Comparison of ENCODE assay signal across 16 mouse cellular contexts in the genomic region with DNA sequence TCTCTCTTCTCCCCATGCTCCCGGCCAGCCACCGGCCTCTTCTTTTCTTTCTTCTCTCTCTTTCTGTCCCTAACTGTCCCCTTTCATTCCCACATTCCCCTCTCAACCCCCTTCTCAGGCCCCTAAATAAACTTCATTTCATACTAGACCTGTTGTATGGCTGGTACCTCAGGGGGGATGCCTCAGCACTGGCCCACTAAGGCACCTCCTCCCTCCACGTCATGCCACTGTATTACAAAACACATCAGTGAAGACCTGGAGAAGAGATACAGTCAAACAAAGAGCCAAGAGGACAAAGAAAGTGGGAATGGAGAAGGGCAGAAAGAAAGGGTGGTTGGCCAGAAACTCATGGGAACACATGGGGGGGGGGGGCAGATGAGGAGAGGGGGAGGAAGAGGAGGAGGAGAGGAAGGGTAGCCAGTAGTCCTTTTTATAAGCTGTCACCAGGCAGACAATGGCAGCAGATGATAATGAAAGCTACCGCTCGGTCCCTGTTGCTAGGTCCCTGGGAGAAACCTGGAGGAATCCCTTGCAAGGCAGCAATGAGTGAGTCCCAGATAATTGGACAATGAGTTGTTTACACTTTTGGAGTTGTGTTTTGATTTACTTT.
DNase-seq lines count a peak whose midpoint lies in the region; ATAC-seq and TF ChIP-seq lines count a peak whose summit lies in the region.
"Had no signal": no experiment of that assay in that cellular context is flagged by ENCODE, and none has a peak within 500 bp of the region (broad histone marks: within the 10 kb centered on the region; RNA-seq: fewer than 3 reads in every experiment).

No protein-coding gene starts in this region.

- no peak for TF ChIP-seq POLR2A in kidney, adult 2 months (IDR thresholded peaks at IDR 0.05; ENCODE audit: low read depth, low read length)

- H3K4me1 ChIP-seq in kidney, adult 2 months (ENCODE audit: control insufficient read depth, insufficient read depth, low read length) = no peaks in the 10 kb centered on the region; the same call in 1 of the 2 replicates
- H3K4me1 ChIP-seq in forebrain, embryonic 13.5 days = peaks cover 4% of the 10 kb centered on the region; the same call in 1 of the 2 replicates
- H3K4me1 ChIP-seq in midbrain, embryonic 14.5 days (ENCODE audit: control insufficient read depth, insufficient read depth, low read length) = no peaks in the 10 kb centered on the region
- H3K4me1 ChIP-seq: hindbrain, embryonic 15.5 days; limb, embryonic 15.5 days; megakaryocyte, embryonic 14.5 days had no signal

- no peak for TF ChIP-seq CTCF in kidney, adult 2 months (conservative IDR thresholded peaks at IDR 0.05; ENCODE audit: insufficient read depth, insufficient read length, low read depth, low read length)

- H3K9ac ChIP-seq in forebrain, embryonic 13.5 days = no peak overlapping the region
- no peak overlapping the region for H3K9ac ChIP-seq in midbrain, embryonic 14.5 days (replicated peaks; ENCODE audit: low read length)
- H3K9ac ChIP-seq: hindbrain, embryonic 15.5 days; limb, embryonic 15.5 days had no signal

- no peak overlapping the region for H3K4me2 ChIP-seq in forebrain, embryonic 13.5 days
- H3K4me2 ChIP-seq in midbrain, embryonic 14.5 days (ENCODE audit: low read length) = no peak overlapping the region
- H3K4me2 ChIP-seq: hindbrain, embryonic 15.5 days; limb, embryonic 15.5 days had no signal

- no peak for DNase-seq in kidney, adult 2 months
- no peak for DNase-seq in kidney, postnatal 4 days
- peak; percentile 51 for DNase-seq in embryo, embryonic 10.5 days (ENCODE audit: low spot score)
- DNase-seq in midbrain, embryonic 14.5 days = peak; percentile 25
- DNase-seq in lung, postnatal 36 days = no peak
- DNase-seq in cerebellum, adult 18-20 months = no peak
- DNase-seq: cerebellum, adult 8-10 months; gastrocnemius, postnatal 36 days; lung, postnatal 10 days; thymus, postnatal 14 days had no signal

- WGBS in kidney, adult 2 months = 88% methylated on average over 5 of the region's 5 CpGs
- 23% methylated on average over 5 of the region's 5 CpGs for WGBS in forebrain, embryonic 13.5 days
- 12% methylated on average over 5 of the region's 5 CpGs for WGBS in midbrain, embryonic 14.5 days

- ATAC-seq in forebrain, embryonic 13.5 days = peak; percentile 38; the same call in 1 of the 2 replicates
- peak; percentile 34; the same call in 1 of the 2 replicates for ATAC-seq in midbrain, embryonic 14.5 days (ENCODE audit: low FRiP score, low TSS enrichment)

- H3K9me3 ChIP-seq in forebrain, embryonic 13.5 days (replicated peaks) = no peaks in the 10 kb centered on the region
- H3K9me3 ChIP-seq in midbrain, embryonic 14.5 days (ENCODE audit: control insufficient read depth, low read length) = no peaks in the 10 kb centered on the region
- H3K9me3 ChIP-seq: hindbrain, embryonic 15.5 days; limb, embryonic 15.5 days had no signal

- H3K36me3 ChIP-seq in kidney, adult 2 months (ENCODE audit: control insufficient read depth, insufficient read depth, low read length) = no peaks in the 10 kb centered on the region
- no peaks in the 10 kb centered on the region for H3K36me3 ChIP-seq in forebrain, embryonic 13.5 days (ENCODE audit: poor library complexity, severe bottlenecking)
- no peaks in the 10 kb centered on the region for H3K36me3 ChIP-seq in midbrain, embryonic 14.5 days (ENCODE audit: control insufficient read depth, insufficient read depth, low read length)
- H3K36me3 ChIP-seq: hindbrain, embryonic 15.5 days; limb, embryonic 15.5 days had no signal

- H3K27me3 ChIP-seq in kidney, adult 2 months (replicated peaks; ENCODE audit: control insufficient read depth, insufficient read depth, low read length) = no peaks in the 10 kb centered on the region
- no peaks in the 10 kb centered on the region for H3K27me3 ChIP-seq in forebrain, embryonic 13.5 days
- H3K27me3 ChIP-seq in midbrain, embryonic 14.5 days (ENCODE audit: control insufficient read depth, insufficient read depth, low read length) = no peaks in the 10 kb centered on the region
- H3K27me3 ChIP-seq: hindbrain, embryonic 15.5 days; limb, embryonic 15.5 days; megakaryocyte, embryonic 14.5 days had no signal

- H3K27ac ChIP-seq in kidney, adult 2 months (ENCODE audit: insufficient read depth, low read depth, low read length) = peak overlapping the region; percentile 37
- no peak overlapping the region for H3K27ac ChIP-seq in forebrain, embryonic 13.5 days
- no peak overlapping the region for H3K27ac ChIP-seq in midbrain, embryonic 14.5 days (replicated peaks; ENCODE audit: low read depth, low read length)
- H3K27ac ChIP-seq: hindbrain, embryonic 15.5 days; kidney, postnatal 0 days; limb, embryonic 15.5 days had no signal

- no peak overlapping the region for H3K4me3 ChIP-seq in kidney, adult 2 months (ENCODE audit: insufficient read depth, low read depth, low read length)
- no peak overlapping the region for H3K4me3 ChIP-seq in forebrain, embryonic 13.5 days
- H3K4me3 ChIP-seq in midbrain, embryonic 14.5 days (replicated peaks; ENCODE audit: low read depth, low read length) = no peak overlapping the region
- H3K4me3 ChIP-seq: hindbrain, embryonic 15.5 days; limb, embryonic 15.5 days; megakaryocyte, embryonic 14.5 days; myocyte had no signal

Comparison
In these comparisons a context has a peak if more than half of its experiments do, and no peak if none do; other contexts are left out.
1. DNase-seq: peak in embryo, embryonic 10.5 days (single experiment) and midbrain, embryonic 14.5 days (single experiment); none in kidney, adult 2 months (single experiment), kidney, postnatal 4 days (0 of 2), lung, postnatal 36 days (single experiment) and cerebellum, adult 18-20 months (0 of 2).